Mouse (Mus musculus) midbrain, embryonic 16.5 days (tissue): Measurements from ENCODE around the gene Srcap. TPM values are rescaled to one million over a fixed set of nuclear protein-coding genes. Genes with fewer than 3 reads are reported as not detected.

Experiments used
- ATAC-seq: fragments of 200-750 bp; cut with Nextera tagmentation; 2 replicates; pipeline ENCODE4 v1.8.0; 2017; ENCODE audit warnings: moderate TSS enrichment
- H3K27ac ChIP-seq: fragments of 300-500 bp; sonication (generic); 2 replicates; pipeline ENCODE4 v1.5.1; 2014; ENCODE audit warnings: mild to moderate bottlenecking, low read length, mixed read lengths
- H3K27me3 ChIP-seq: fragments of 300-500 bp; sonication (generic); 2 replicates; pipeline ENCODE4 v1.6.1; 2014; ENCODE audit warnings: low read depth, low read length, mixed read lengths; ENCODE audit not compliant: control insufficient read depth, insufficient read depth
- H3K36me3 ChIP-seq: fragments of 300-500 bp; sonication (generic); 2 replicates; pipeline ENCODE4 v1.6.1; 2014; ENCODE audit warnings: mild to moderate bottlenecking, low read length, moderate library complexity, mixed read lengths; ENCODE audit not compliant: control insufficient read depth, insufficient read depth
- H3K4me1 ChIP-seq: fragments of 300-500 bp; sonication (generic); 2 replicates; pipeline ENCODE4 v1.6.1; 2014; ENCODE audit warnings: mild to moderate bottlenecking, low read length, mixed read lengths; ENCODE audit not compliant: control insufficient read depth, insufficient read depth
- H3K4me2 ChIP-seq: fragments of 300-500 bp; sonication (generic); 2 replicates; pipeline ENCODE4 v1.6.1; 2014; ENCODE audit warnings: mild to moderate bottlenecking, low read length, mixed read lengths
- H3K4me3 ChIP-seq: fragments of 300-500 bp; sonication (generic); 2 replicates; pipeline ENCODE4 v1.5.1; 2014; ENCODE audit warnings: low read depth, mild to moderate bottlenecking, low read length, moderate library complexity, mixed read lengths
- H3K9ac ChIP-seq: fragments of 300-500 bp; sonication (generic); 2 replicates; pipeline ENCODE4 v1.6.1; 2014; ENCODE audit warnings: low read depth, low read length, mixed read lengths
- H3K9me3 ChIP-seq: fragments of 300-500 bp; sonication (generic); replicated peaks from 2 replicates; pipeline ENCODE4 v1.6.1; 2014; ENCODE audit warnings: mild to moderate bottlenecking, low read length, mixed read lengths; ENCODE audit not compliant: control insufficient read depth, poor library complexity, severe bottlenecking
- WGBS: fragments of 180-500 bp; shearing (Covaris S2); extraction: QIAGEN DNeasy Blood & Tissue Kit; methylation state at CpG from one replicate; pipeline ENCODE4 v1.1.7; 2014; 5-methylcytosine and 5-hydroxymethylcytosine counted together
- polyA plus RNA-seq: library from polyadenylated mRNA; unstranded; fragments of >200 nt; fragmentation: Nextera tagmentation; extraction: Ambion mirVana; gene quantifications from 2 replicates; pipeline ENCODE4 v1.2.1, GENCODE M21; 2015

Gene Srcap
- polyA plus RNA-seq, 1 experiment from 2014 or later = 38.4 TPM

- Histone ChIP-seq H3K36me3 (peaks cover 25% of the 10 kb centered on the region), H3K4me1 (peaks cover 16% of the 10 kb centered on the region), H3K27me3 (no peaks in the 10 kb centered on the region), H3K9ac (no peak overlapping the region), H3K4me3 (no peak overlapping the region), H3K27ac (no peak overlapping the region), H3K9me3 (no peaks in the 10 kb centered on the region), H3K4me2 (no peak overlapping the region)
- 89% methylated on average over 7 of the region's 7 CpGs for WGBS
- no peak for ATAC-seq
Observed at GRCm38 (mm10) chr7:127585031-127585430, 73.2 kb downstream of the Srcap start.

GRCm38 (mm10) chr7:127586149-127586548 lies 74.4 kb downstream of the Srcap start:
- peaks cover 29% of the 10 kb centered on the region for H3K36me3 ChIP-seq
- no peaks in the 10 kb centered on the region for H3K27me3 ChIP-seq
- no peak for ATAC-seq
- no peaks in the 10 kb centered on the region for H3K9me3 ChIP-seq
- peaks cover 16% of the 10 kb centered on the region for H3K4me1 ChIP-seq
- H3K4me2 ChIP-seq = no peak overlapping the region
- H3K27ac ChIP-seq = no peak overlapping the region
- 85% methylated on average over 6 of the region's 6 CpGs for WGBS
- H3K4me3 ChIP-seq = no peak overlapping the region
- no peak overlapping the region for H3K9ac ChIP-seq

GRCm38 (mm10) chr7:127587196-127587595 lies 75.4 kb downstream of the Srcap start:
- Histone ChIP-seq H3K27ac (peak overlapping the region; percentile 72; the same call in 1 of the 2 replicates), H3K9ac (no peak overlapping the region)
- no peak for ATAC-seq

GRCm38 (mm10) chr7:127588011-127588871 lies 76.5 kb downstream of the Srcap start, which contains the start of the genes Ccdc189 and Rnf40:
Ccdc189 (minus strand) TSS chr7:127588595.
Rnf40 (plus strand) TSS chr7:127588767.
- H3K9me3 ChIP-seq = no peaks in the 10 kb centered on the region
- H3K9ac ChIP-seq = peak within 1 kb of the TSS; percentile 82
- H3K4me2 ChIP-seq = peak within 1 kb of the TSS; percentile 96
- WGBS = under 1% methylated on average over 50 of the region's 50 CpGs
- peaks cover 36% of the 10 kb centered on the region for H3K36me3 ChIP-seq
- peak within 1 kb of the TSS; percentile 92 for H3K4me3 ChIP-seq
- peak within 1 kb of the TSS; percentile 72 for H3K27ac ChIP-seq
- peaks cover 16% of the 10 kb centered on the region for H3K4me1 ChIP-seq
- peak; percentile 97 for ATAC-seq
- no peaks in the 10 kb centered on the region for H3K27me3 ChIP-seq

More at GRCm38 (mm10) chr7:127587196-127587595, 75.4 kb downstream of the Srcap start:
- Histone ChIP-seq H3K4me1 (peaks cover 16% of the 10 kb centered on the region), H3K36me3 (peaks cover 38% of the 10 kb centered on the region), H3K4me3 (peak overlapping the region; percentile 92; the same call in 1 of the 2 replicates), H3K4me2 (peak overlapping the region; percentile 96), H3K9me3 (no peaks in the 10 kb centered on the region), H3K27me3 (no peaks in the 10 kb centered on the region)
- 70% methylated on average over 5 of the region's 5 CpGs for WGBS

- Histone ChIP-seq H3K27ac (peak overlapping the region; percentile 72), H3K9me3 (no peaks in the 10 kb centered on the region), H3K4me1 (peaks cover 16% of the 10 kb centered on the region), H3K27me3 (no peaks in the 10 kb centered on the region), H3K4me2 (peak overlapping the region; percentile 96), H3K36me3 (peaks cover 36% of the 10 kb centered on the region), H3K9ac (peak overlapping the region; percentile 82), H3K4me3 (peak overlapping the region; percentile 92)
- ATAC-seq = no peak
- 5% methylated on average over 29 of the region's 29 CpGs for WGBS
Observed at GRCm38 (mm10) chr7:127588901-127589300, 77.1 kb downstream of the Srcap start.

- Histone ChIP-seq H3K36me3 (peaks cover 42% of the 10 kb centered on the region), H3K27ac (no peak overlapping the region), H3K27me3 (no peaks in the 10 kb centered on the region), H3K4me2 (peak overlapping the region; percentile 96), H3K4me1 (peaks cover 16% of the 10 kb centered on the region), H3K9ac (no peak overlapping the region), H3K9me3 (no peaks in the 10 kb centered on the region), H3K4me3 (no peak overlapping the region; the same call in 1 of the 2 replicates)
- no peak for ATAC-seq
- WGBS = 93% methylated on average over 9 of the region's 9 CpGs
Observed at GRCm38 (mm10) chr7:127589637-127590036, 77.9 kb downstream of the Srcap start.

GRCm38 (mm10) chr7:127591108-127591507 lies 79.3 kb downstream of the Srcap start:
- no peaks in the 10 kb centered on the region for H3K9me3 ChIP-seq
- no peak overlapping the region for H3K27ac ChIP-seq
- WGBS = 96% methylated on average over 10 of the region's 10 CpGs
- H3K4me1 ChIP-seq = peaks cover 16% of the 10 kb centered on the region
- no peaks in the 10 kb centered on the region for H3K27me3 ChIP-seq
- no peak overlapping the region for H3K4me2 ChIP-seq
- no peak overlapping the region for H3K9ac ChIP-seq
- H3K36me3 ChIP-seq = peaks cover 51% of the 10 kb centered on the region
- no peak for ATAC-seq
- no peak overlapping the region for H3K4me3 ChIP-seq

- H3K4me2 ChIP-seq = no peak overlapping the region
- H3K4me1 ChIP-seq = peaks cover 9% of the 10 kb centered on the region
- no peaks in the 10 kb centered on the region for H3K27me3 ChIP-seq
- no peak overlapping the region for H3K9ac ChIP-seq
- no peak for ATAC-seq
- WGBS = 92% methylated on average over 14 of the region's 14 CpGs
- no peak overlapping the region for H3K27ac ChIP-seq
- H3K36me3 ChIP-seq = peaks cover 66% of the 10 kb centered on the region
- H3K4me3 ChIP-seq = no peak overlapping the region
- H3K9me3 ChIP-seq = no peaks in the 10 kb centered on the region
Observed at GRCm38 (mm10) chr7:127592575-127592974, 80.8 kb downstream of the Srcap start.

- ATAC-seq = no peak
- Histone ChIP-seq H3K27me3 (no peaks in the 10 kb centered on the region), H3K36me3 (peaks cover 63% of the 10 kb centered on the region), H3K4me3 (no peak overlapping the region), H3K4me2 (no peak overlapping the region), H3K9me3 (no peaks in the 10 kb centered on the region), H3K27ac (no peak overlapping the region), H3K9ac (no peak overlapping the region), H3K4me1 (no peaks in the 10 kb centered on the region)
- 97% methylated on average over 17 of the region's 17 CpGs for WGBS
Observed at GRCm38 (mm10) chr7:127596747-127597146, 85.0 kb downstream of the Srcap start.
